Mouse (Mus musculus) olfactory bulb, adult 2 months (tissue): ENCODE results near the gene Gmeb1.

Experiments
- CTCF ChIP-seq: fragments of 200-500 bp; IDR thresholded peaks from 2 replicates; pipeline ENCODE4 v1.5.1; 2012; ENCODE audit warnings: low read depth, mild to moderate bottlenecking, low read length, moderate library complexity; ENCODE audit not compliant: insufficient read depth
- POLR2A ChIP-seq: fragments of 200-500 bp; IDR thresholded peaks from 2 replicates; pipeline ENCODE4 v1.6.1; 2012; ENCODE audit warnings: mild to moderate bottlenecking, low read depth, low read length, moderate library complexity; ENCODE audit not compliant: insufficient read depth

DNA sequence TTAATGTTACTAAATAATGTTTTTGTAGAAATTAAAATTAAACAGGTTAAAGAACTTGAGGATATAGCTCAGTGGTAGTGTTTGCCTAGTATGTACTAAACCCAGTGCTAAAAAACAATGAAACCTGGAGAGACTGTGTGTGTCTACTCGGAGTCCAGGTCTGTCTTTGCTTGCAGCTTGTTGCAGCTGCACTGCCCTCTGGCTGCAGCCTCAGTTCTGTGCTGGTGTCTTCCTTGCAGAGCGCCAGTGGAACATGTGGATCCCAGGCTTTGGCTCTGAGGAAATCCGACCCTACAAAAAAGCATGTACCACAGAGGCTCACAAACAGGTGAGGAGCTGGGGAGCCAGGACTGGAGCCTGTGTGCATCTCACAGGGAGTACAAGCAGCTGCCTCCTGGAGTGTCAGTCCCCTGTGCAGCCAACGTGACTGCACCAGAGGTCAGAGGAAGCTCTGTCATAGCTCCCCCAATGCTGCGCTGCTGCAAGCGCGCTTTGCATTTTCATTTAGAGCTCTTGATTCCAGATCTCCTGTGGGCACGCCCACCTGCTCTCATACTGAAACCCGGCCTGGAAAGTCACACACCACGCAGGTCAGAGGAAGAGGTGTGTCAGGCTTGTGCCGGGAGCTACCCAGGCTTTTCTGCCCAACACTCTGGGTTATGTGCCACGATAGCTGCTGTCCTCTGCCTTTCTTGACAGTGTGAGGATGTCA is 30.4 kb upstream of the Gmeb1 start:
- TF ChIP-seq CTCF: no peak
- no peak for TF ChIP-seq POLR2A
